Mouse (Mus musculus) macrophage (primary cell): ENCODE data around the gene Polr3b. TPM values are rescaled to one million over a fixed set of nuclear protein-coding genes. Genes with fewer than 3 reads are reported as not detected.

Experiments
- H3K27ac ChIP-seq: fragments of 350-480 bp; formaldehyde crosslinking; 2 replicates; pipeline ENCODE4 v1.9.0; 2021
- H3K36me3 ChIP-seq: fragments of 350-480 bp; formaldehyde crosslinking; 2 replicates; pipeline ENCODE4 v1.9.0; 2021; ENCODE audit errors: inconsistent target
- H3K4me3 ChIP-seq: fragments of 350-480 bp; formaldehyde crosslinking; 2 replicates; pipeline ENCODE4 v1.9.0; 2021; ENCODE audit errors: inconsistent target
- H3K79me2 ChIP-seq: fragments of 350-480 bp; formaldehyde crosslinking; 2 replicates; pipeline ENCODE4 v1.9.0; 2021; ENCODE audit errors: inconsistent target
- WGBS: methylation state at CpG from one replicate; pipeline ENCODE4 v1.1.7; 2026; ENCODE audit warnings: inconsistent platforms; ENCODE audit not compliant: missing documents; 5-methylcytosine and 5-hydroxymethylcytosine counted together
- polyA plus RNA-seq: library from polyadenylated mRNA; stranded (reverse); fragments of 250-400 nt; gene quantifications from 3 replicates; pipeline ENCODE4 v1.2.4, GENCODE M21; 2018; ENCODE audit warnings: inconsistent platforms

The Polr3b gene
- polyA plus RNA-seq, 1 experiment from 2014 or later: 15.9 TPM

DNA sequence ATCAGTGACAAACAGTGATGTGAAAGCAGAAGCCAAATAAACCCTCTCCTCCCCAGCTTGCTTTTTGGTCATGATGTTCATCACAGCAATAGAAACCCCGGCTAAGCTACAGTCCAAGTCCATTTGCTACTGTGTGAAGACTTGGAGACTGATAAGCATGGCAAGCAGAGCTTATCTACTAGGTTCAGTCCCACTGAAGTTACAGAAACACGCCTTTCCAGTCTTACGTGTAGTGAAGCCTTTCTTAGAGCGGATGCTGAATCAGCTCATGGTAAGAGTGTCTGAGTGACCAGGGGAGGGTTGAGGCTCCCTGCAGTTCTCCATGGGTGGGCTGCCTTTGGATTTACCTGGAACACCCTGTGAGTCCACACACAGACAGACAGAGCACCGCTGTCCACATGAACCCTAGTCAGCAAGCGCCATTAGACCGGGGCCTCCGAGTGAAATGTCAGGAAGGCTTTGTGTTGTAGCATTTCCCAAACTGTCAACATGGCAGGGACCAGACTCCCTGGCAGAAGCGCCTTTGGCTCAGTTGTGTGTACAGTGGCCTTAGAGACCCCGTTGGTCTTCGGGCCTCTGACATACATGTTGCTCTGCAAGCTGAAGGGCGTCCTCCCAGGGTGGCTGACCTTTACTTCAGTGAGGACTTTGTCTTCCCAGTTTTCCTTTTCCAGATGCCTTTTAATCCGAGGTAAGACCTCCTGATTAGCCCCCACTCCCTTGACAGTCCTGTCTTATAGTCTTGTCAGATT, 78.3 kb downstream of the Polr3b start:
- Histone ChIP-seq H3K4me3 (no peak overlapping the region), H3K36me3 (peaks cover 48% of the 10 kb centered on the region), H3K27ac (no peak overlapping the region), H3K79me2 (no peaks in the 10 kb centered on the region)
- WGBS: 91% methylated on average over 13 of the region's 13 CpGs

GRCm38 (mm10) chr10:84701110-84701509, 79.0 kb downstream of the Polr3b start:
- WGBS: 91% methylated on average over 8 of the region's 8 CpGs
- Histone ChIP-seq H3K36me3 (peaks cover 48% of the 10 kb centered on the region), H3K4me3 (no peak overlapping the region), H3K79me2 (no peaks in the 10 kb centered on the region), H3K27ac (no peak overlapping the region)

DNA sequence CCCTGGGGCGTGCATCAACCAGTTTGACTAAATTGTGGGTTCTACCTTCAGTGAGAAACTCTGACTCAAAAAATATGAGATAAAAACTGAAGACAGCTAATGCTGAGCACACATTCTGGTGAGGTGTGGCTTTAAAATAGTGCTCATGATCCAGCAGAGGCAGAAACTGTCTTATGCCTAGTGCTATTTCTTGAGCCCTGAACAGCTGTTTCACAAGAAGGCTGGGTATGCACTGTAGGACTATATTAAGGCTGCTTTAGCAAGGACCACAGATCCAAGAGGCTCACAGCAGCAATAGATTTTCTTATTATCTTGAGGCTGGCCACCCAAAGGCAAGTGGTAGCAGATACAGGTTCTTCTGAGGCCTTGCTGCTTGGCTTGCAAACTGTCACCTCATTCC, 80.0 kb downstream of the Polr3b start:
- Histone ChIP-seq H3K36me3 (peaks cover 47% of the 10 kb centered on the region), H3K27ac (no peak overlapping the region), H3K4me3 (no peak overlapping the region), H3K79me2 (no peaks in the 10 kb centered on the region)
- 100% methylated on average over 1 of the region's 1 CpGs for WGBS

GRCm38 (mm10) chr10:84704594-84704993, 82.5 kb downstream of the Polr3b start:
- WGBS: 92% methylated on average over 1 of the region's 1 CpGs
- Histone ChIP-seq H3K79me2 (no peaks in the 10 kb centered on the region), H3K27ac (no peak overlapping the region), H3K4me3 (no peak overlapping the region), H3K36me3 (peaks cover 29% of the 10 kb centered on the region)

DNA sequence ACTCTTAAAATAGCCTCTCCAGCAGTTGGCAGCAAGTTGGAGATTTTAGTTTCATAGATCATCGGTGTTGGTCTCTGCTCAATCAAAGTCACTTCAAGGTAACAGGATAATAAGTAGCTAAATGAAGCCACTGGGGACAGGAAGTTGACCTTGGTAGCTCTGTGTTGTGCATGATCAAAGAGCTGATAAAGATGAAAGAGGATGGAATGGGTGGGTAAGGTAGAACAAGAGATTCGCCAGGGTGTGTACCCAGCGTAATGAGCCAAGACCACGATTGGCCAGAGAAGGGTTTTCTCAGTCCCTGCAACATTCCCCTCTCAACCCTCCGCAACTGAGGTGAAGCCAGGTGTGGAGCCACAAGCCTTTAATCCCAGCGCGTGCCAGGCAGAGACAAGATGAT, 83.1 kb downstream of the Polr3b start:
- 99% methylated on average over 7 of the region's 7 CpGs for WGBS
- peaks cover 22% of the 10 kb centered on the region for H3K36me3 ChIP-seq
- H3K79me2 ChIP-seq: no peaks in the 10 kb centered on the region
- no peak overlapping the region for H3K27ac ChIP-seq
- no peak overlapping the region for H3K4me3 ChIP-seq

DNA sequence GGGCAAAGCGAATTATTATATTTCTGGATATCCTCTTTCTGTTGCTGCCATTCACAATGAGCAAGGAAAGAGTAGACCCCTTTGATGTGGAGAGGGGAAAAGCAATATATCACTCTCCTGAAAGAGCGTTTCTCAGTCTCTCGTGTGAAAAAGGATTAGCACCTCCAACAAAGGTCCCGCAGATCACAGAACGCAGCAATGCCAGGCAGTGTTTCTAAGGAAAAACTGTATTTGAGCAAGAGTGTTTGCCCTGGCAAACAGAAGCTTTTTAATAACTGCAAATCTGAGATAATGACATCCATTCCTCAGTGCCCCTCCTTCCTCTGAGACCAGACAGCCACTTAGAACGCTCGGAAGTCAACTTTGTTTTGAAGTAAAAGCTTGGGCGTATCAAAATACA, 84.5 kb downstream of the Polr3b start:
- WGBS: 97% methylated on average over 8 of the region's 8 CpGs
- H3K4me3 ChIP-seq: no peak overlapping the region
- H3K27ac ChIP-seq: no peak overlapping the region
- peaks cover 9% of the 10 kb centered on the region for H3K36me3 ChIP-seq
- no peaks in the 10 kb centered on the region for H3K79me2 ChIP-seq

DNA sequence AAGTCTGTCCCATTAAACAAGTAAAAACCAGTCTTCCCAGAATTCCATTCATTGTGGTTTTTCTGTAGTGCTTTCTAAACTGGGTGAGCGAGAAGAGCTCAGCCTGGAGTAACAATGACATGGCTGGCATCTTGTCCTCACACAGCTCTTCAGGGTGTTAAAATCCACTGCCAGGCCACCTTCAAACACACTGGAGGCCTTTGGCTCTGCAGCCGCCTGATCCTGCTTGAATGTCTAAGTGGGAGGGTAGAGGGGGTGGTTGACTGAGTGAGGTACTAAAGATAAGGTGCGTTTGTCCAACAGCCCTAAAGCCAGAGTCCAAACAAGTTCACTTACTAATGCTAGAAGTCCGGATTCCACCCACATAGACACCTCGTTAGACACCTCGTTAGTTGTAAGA, 85.1 kb downstream of the Polr3b start:
- H3K36me3 ChIP-seq: peaks cover 5% of the 10 kb centered on the region
- H3K27ac ChIP-seq: no peak overlapping the region
- 89% methylated on average over 6 of the region's 6 CpGs for WGBS

DNA sequence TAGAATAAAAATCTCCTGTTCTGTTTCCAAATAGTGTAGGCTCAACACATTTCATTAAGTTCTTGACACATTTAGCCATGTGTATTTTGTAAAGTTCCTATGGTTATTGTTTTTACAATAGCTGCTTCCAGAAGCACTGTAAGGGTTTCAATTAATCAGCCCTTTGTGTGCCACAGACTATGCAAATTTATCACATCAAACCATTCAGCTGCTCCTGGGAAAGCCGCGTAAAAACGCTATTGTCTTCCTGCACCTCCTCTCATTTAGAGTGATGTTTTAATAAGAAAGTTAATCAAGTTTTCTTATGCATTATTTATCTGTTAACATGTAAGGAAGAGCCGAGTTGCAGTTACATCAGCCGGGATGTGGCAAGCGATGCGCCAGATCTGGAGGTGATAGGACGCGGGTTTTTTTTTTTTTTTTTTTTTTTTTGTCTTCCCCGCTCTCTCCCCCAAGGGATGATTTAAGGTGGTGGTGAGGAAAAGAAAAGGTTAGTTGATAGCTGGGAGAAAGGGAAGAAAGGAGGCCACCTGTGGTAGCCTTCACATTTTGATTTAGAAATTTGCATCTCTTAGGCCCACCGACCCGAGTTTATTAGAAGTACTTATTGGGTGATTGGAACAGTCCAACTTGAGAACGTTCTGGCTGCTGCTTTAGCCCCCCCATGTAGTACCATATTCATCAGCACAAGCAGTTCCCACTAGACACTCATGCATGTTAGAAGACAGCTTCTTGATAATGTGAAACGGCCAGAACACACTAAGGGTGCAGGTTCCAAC, 85.8 kb downstream of the Polr3b start:
- H3K79me2 ChIP-seq: no peaks in the 10 kb centered on the region
- peaks cover 5% of the 10 kb centered on the region; the same call in 1 of the 2 replicates for H3K36me3 ChIP-seq
- WGBS: 94% methylated on average over 13 of the region's 14 CpGs
- no peak overlapping the region for H3K4me3 ChIP-seq
- no peak overlapping the region for H3K27ac ChIP-seq

More for the DNA sequence above, 85.1 kb downstream of the Polr3b start:
- no peaks in the 10 kb centered on the region for H3K79me2 ChIP-seq
- H3K4me3 ChIP-seq: no peak overlapping the region

DNA sequence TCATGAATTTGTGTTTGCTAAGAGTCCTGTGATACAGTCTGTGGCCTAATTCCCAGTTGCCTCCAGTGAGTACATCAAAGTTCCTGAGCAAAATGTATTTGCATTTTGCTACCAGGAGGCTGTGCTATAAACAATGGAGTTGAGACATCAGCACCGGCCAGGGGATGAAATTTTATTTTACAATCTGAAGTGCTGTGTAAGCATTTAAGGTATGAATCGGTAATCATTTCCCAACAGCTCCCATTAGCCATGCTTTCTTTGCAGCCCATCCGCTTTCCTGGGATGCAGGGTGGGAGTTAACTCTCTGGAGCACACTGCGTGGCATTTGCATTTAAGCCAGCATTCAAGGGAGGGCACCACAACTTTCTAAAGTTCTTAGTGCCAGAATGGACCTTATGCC, 88.1 kb downstream of the Polr3b start:
- WGBS: 91% methylated on average over 4 of the region's 4 CpGs
- Histone ChIP-seq H3K79me2 (no peaks in the 10 kb centered on the region), H3K27ac (no peak overlapping the region), H3K36me3 (peaks cover 28% of the 10 kb centered on the region; the same call in 1 of the 2 replicates), H3K4me3 (no peak overlapping the region)

- no peaks in the 10 kb centered on the region for H3K79me2 ChIP-seq
- WGBS: 92% methylated on average over 4 of the region's 4 CpGs
These were observed 88.7 kb downstream of the Polr3b start for GRCm38 (mm10) chr10:84710827-84711226.

DNA sequence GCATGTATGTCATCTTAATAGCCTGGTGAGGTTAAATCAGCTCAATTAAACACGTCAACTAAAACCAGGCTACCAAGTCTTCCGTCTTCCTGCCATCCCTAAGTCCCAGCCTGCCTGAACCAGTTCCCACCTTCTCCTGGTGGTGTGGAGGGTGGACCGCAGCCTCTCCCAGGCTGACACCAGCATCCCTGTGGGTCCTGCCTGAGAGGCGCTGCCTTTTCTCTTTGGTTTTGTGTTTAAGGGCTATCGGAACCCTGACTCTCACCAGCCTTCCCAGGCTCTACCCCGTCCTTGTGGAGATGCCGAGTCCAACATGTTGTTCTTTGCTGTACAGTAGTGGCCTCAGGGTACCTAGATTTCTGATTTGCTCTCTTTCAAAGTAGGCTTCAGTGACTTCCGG, 89.4 kb downstream of the Polr3b start:
- no peak overlapping the region for H3K27ac ChIP-seq
- H3K79me2 ChIP-seq: no peaks in the 10 kb centered on the region
- peaks cover 40% of the 10 kb centered on the region; the same call in 1 of the 2 replicates for H3K36me3 ChIP-seq
- no peak overlapping the region for H3K4me3 ChIP-seq
- 93% methylated on average over 7 of the region's 8 CpGs for WGBS

More at GRCm38 (mm10) chr10:84710827-84711226, 88.7 kb downstream of the Polr3b start:
- Histone ChIP-seq H3K27ac (no peak overlapping the region), H3K36me3 (peaks cover 34% of the 10 kb centered on the region; the same call in 1 of the 2 replicates), H3K4me3 (no peak overlapping the region)

- peaks cover 43% of the 10 kb centered on the region; the same call in 1 of the 2 replicates for H3K36me3 ChIP-seq
- WGBS: 92% methylated on average over 5 of the region's 5 CpGs
- no peak overlapping the region for H3K27ac ChIP-seq
- H3K4me3 ChIP-seq: no peak overlapping the region
- no peaks in the 10 kb centered on the region for H3K79me2 ChIP-seq
These were observed 89.8 kb downstream of the Polr3b start for GRCm38 (mm10) chr10:84711940-84712339.

- Histone ChIP-seq H3K4me3 (no peak overlapping the region), H3K36me3 (peaks cover 43% of the 10 kb centered on the region; the same call in 1 of the 2 replicates), H3K79me2 (no peaks in the 10 kb centered on the region), H3K27ac (no peak overlapping the region)
- 91% methylated on average over 6 of the region's 6 CpGs for WGBS
These were observed 90.4 kb downstream of the Polr3b start for GRCm38 (mm10) chr10:84712532-84712931.

GRCm38 (mm10) chr10:84713043-84713442, 91.0 kb downstream of the Polr3b start:
- Histone ChIP-seq H3K4me3 (no peak overlapping the region), H3K79me2 (no peaks in the 10 kb centered on the region), H3K36me3 (peaks cover 43% of the 10 kb centered on the region; the same call in 1 of the 2 replicates), H3K27ac (no peak overlapping the region)
- 85% methylated on average over 10 of the region's 10 CpGs for WGBS

GRCm38 (mm10) chr10:84715639-84716038, 93.5 kb downstream of the Polr3b start:
- Histone ChIP-seq H3K36me3 (peaks cover 53% of the 10 kb centered on the region; the same call in 1 of the 2 replicates), H3K79me2 (no peaks in the 10 kb centered on the region), H3K4me3 (no peak overlapping the region), H3K27ac (no peak overlapping the region)
- 98% methylated on average over 7 of the region's 7 CpGs for WGBS
